Mouse (Mus musculus) telencephalon, adult 2 months (tissue): ENCODE data around the gene Obox8.

Source experiments
- DNase-seq: peaks from one replicate; pipeline ENCODE4 v3.0.0-alpha.2; 2011; ENCODE audit warnings: low read depth, low spot score

The Obox8 gene

DNA sequence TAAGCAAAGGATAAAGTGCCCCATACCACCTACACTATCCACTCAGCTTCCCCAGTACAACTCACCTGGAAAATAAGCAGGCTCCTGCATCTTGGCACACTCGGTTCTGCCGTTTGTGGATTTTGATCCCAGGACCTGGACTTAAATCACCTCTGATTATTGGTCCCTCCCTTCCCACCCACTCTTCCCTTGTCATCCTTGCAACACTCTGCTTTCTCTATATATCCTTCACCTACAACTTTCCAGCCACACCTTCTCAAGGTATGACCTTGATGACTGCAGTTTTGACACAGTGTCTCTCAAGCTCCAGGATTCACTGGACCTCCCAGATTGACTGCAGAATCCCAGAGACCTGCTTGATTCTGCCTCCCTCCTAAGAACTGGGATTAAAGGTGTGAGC lies at the start of gene Obox8:
Gene Obox8, minus strand, starts transcription at position 101 of the 400 bp plus-strand sequence.
- DNase-seq = no peak

DNA sequence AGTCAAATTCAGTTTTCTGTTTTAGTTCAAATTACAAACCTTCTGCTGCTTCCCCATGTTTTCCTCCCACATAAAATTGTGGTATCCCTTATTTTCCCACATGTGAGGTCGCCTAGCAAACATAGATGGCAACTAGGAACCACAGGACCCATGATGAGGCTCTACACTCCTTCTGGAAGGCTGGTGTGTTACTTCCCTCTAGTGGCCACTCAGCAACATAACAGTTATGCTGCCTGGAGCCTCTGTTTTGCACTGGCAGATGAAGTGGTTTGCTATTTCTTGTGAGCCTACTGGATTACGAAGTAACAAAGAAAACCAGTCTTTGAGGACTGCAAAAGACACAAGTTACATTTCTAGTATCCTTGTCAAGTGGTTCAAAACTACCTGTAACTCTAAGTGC lies 16.1 kb downstream of the Obox8 start:
- no peak for DNase-seq

DNA sequence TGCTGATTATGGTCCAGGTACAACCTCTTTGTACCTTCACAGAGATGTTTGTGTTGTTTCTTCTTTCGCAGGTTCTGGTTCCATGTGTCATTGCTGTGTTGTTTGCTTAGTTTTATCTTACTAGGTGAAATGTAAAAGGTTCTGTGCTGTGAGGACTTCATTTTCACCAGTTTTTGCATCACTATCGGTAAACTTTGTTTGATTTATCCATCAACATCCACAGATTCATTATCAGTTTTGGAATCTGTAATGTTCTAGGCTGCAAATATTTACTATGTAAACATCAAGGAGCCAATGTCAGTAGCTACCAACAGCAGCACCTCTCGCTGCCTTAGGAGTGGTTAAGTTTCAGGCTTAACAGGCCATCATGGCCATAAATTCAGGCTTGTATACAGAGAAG lies 24.7 kb downstream of the Obox8 start:
- DNase-seq = no peak

DNA sequence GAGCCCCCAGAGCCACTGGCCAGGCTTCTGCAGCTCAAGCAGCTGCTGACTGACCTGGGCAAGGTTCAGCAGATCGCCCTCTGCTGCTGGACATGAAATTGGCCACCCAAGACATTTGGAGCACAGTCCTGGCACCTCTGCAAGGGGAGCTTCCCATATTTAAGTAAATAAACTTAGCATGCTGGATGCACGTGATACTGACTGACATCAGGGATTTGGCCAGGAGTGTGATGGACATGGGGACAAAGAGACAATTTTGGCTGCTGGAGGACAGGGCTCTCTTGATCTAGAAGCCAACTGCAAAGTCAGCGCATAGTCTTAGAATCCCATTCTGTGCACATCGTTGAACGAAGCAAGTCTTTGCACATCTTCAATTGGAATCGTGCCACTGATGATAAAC lies 25.8 kb downstream of the Obox8 start:
- no peak for DNase-seq
